Mouse (Mus musculus) spleen, postnatal 0 days (tissue): Measurements from ENCODE around the gene Ccl21a. TPM values are rescaled to one million over a fixed set of nuclear protein-coding genes. Genes with fewer than 3 reads are reported as not detected.

ENCODE experiments used
- polyA plus RNA-seq: library from polyadenylated mRNA; unstranded; fragments of >200 nt; fragmentation: Nextera tagmentation; extraction: Ambion mirVana; gene quantifications from 2 replicates; pipeline ENCODE4 v1.2.1, GENCODE M21; 2015

The Ccl21a gene
- polyA plus RNA-seq = 23.0 and 60.3 TPM in 2 replicates

GRCm38 (mm10) chr4:42773893-42774292 is at the start of gene Ccl21a:
Gene Ccl21a (minus strand): TSS chr4:42773993.

DNA sequence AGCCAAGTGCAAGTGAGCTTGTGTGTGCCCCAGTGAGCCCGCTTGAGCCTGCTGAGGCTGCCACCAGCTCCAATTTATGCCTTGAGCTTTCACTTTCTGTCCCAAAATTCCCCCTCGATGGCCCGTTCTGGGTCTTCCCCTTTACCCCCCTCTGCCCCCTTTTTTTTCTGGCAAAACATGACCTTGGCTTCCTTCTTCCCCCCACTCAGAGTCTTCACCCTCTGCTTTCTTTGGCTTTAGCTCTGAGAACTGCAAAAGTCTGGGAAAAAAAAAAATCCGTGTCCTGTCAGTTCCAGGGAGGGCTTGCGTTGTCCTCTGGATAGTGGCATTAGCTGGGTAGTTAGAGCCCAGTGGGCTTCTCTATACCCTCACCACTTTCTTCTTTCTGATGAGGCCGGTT is 17.3 kb downstream of the Ccl21a start, which contains the start of gene Ccl19:
Ccl19 (minus strand) TSS at position 101 of the 400 bp plus-strand sequence.

DNA sequence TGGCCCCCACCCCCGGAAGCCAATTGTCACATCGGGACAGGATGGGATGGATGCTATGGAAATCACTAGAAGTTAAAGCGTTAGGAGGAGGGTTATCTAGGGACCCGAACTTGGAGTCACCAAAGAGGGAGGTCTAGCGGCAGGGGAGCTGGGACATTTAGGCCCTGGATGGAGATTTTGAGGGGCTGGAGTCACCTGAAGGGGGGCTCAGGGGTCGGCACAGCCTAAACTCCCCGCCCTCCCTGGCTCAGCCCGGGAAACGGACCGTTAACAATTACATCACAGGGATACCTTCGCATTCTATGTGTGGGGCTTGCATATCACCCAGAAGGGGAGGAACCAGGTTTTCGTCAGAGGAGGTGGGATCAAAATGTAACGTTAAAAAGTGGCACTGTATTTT is 38.5 kb downstream of the Ccl21a start, which contains the start of gene 4930578G10Rik:
4930578G10Rik (plus strand) TSS at position 301 of the 400 bp plus-strand sequence.

Other genes with a start within 250 kb of the Ccl21a start
- not detected in 2 replicates for gene Fam205a2, start 245.8 kb downstream of the Ccl21a start, polyA plus RNA-seq
- not detected in 2 replicates for gene Gm10591, start 161.8 kb downstream of the Ccl21a start, polyA plus RNA-seq
- gene Gm2564, start 144.3 kb downstream of the Ccl21a start, polyA plus RNA-seq = 1.4 and 2.6 TPM in 2 replicates
- not detected in 2 replicates for gene Ccl27b, start 118.7 kb downstream of the Ccl21a start, polyA plus RNA-seq
- not detected in 2 replicates for gene Il11ra2, start 112.1 kb downstream of the Ccl21a start, polyA plus RNA-seq
- not detected in 2 replicates for gene 4930578G10Rik, start 38.4 kb downstream of the Ccl21a start, polyA plus RNA-seq
- gene Ccl19, start 17.4 kb downstream of the Ccl21a start, polyA plus RNA-seq = 1.6 and 2.0 TPM in 2 replicates
- gene Fam205a1, start 79.9 kb upstream of the Ccl21a start, polyA plus RNA-seq = 0.11 and 0.21 TPM in 2 replicates
- gene Gm12394, start 82.8 kb upstream of the Ccl21a start, polyA plus RNA-seq = 0.06 TPM in 1 of 2 replicates, not detected in the other
- gene Fam205c, start 100.2 kb upstream of the Ccl21a start, polyA plus RNA-seq = 0.59 and 0.62 TPM in 2 replicates
- gene Phf24, start 142.7 kb upstream of the Ccl21a start, polyA plus RNA-seq = 0.06 and 0.19 TPM in 2 replicates
- gene Dnajb5, start 175.8 kb upstream of the Ccl21a start, polyA plus RNA-seq = 1.1 and 1.4 TPM in 2 replicates
- 0.27 and 0.32 TPM in 2 replicates for gene 1700022I11Rik, start 195.6 kb upstream of the Ccl21a start, polyA plus RNA-seq
- 206 and 208 TPM in 2 replicates for gene Vcp, start 226.5 kb upstream of the Ccl21a start, polyA plus RNA-seq
- gene Fancg, start 236.5 kb upstream of the Ccl21a start, polyA plus RNA-seq = 13.0 and 14.8 TPM in 2 replicates